Mouse (Mus musculus) neural tube, embryonic 15.5 days (tissue): ENCODE measurements around the gene Serbp1. TPM values are rescaled to one million over a fixed set of nuclear protein-coding genes. Genes with fewer than 3 reads are reported as not detected.
"Not testable (repeated sequence)": the region's sequence is repeated elsewhere in the genome, so short reads cannot be mapped to it uniquely, and the experiment has no call there.

ENCODE experiments used
- ATAC-seq: fragments of 200-750 bp; cut with Nextera tagmentation; 2 replicates; pipeline ENCODE4 v1.8.0; 2017; ENCODE audit warnings: mild to moderate bottlenecking, moderate TSS enrichment, moderate library complexity; ENCODE audit not compliant: low FRiP score
- H3K27ac ChIP-seq: fragments of 300-500 bp; sonication (generic); replicated peaks from 2 replicates; pipeline ENCODE4 v1.5.1; 2015; ENCODE audit warnings: mild to moderate bottlenecking, inconsistent platforms
- H3K27me3 ChIP-seq: fragments of 300-500 bp; sonication (generic); replicated peaks from 2 replicates; pipeline ENCODE4 v1.6.1; 2015; ENCODE audit warnings: inconsistent platforms
- H3K36me3 ChIP-seq: fragments of 300-500 bp; sonication (generic); 2 replicates; pipeline ENCODE4 v1.6.1; 2015; ENCODE audit warnings: inconsistent platforms
- H3K4me1 ChIP-seq: fragments of 300-500 bp; sonication (generic); 2 replicates; pipeline ENCODE4 v1.6.1; 2015; ENCODE audit warnings: inconsistent platforms
- H3K4me2 ChIP-seq: fragments of 300-500 bp; sonication (generic); 2 replicates; pipeline ENCODE4 v1.6.1; 2015; ENCODE audit warnings: inconsistent platforms, mild to moderate bottlenecking, moderate library complexity
- H3K4me3 ChIP-seq: fragments of 300-500 bp; sonication (generic); replicated peaks from 2 replicates; pipeline ENCODE4 v1.5.1; 2015; ENCODE audit warnings: mild to moderate bottlenecking, inconsistent platforms
- H3K9ac ChIP-seq: fragments of 300-500 bp; sonication (generic); replicated peaks from 2 replicates; pipeline ENCODE4 v1.6.1; 2015; ENCODE audit warnings: mild to moderate bottlenecking, inconsistent platforms
- H3K9me3 ChIP-seq: fragments of 300-500 bp; sonication (generic); replicated peaks from 2 replicates; pipeline ENCODE4 v1.6.1; 2016; ENCODE audit warnings: inconsistent platforms
- WGBS: fragments of 180-500 bp; shearing (Covaris S2); methylation state at CpG from one replicate; pipeline ENCODE4 v1.1.7; 2015; ENCODE audit warnings: mixed read lengths; 5-methylcytosine and 5-hydroxymethylcytosine counted together
- polyA plus RNA-seq: library from polyadenylated mRNA; unstranded; fragments of >200 nt; fragmentation: Nextera tagmentation; extraction: Ambion mirVana; gene quantifications from 2 replicates; pipeline ENCODE4 v1.2.1, GENCODE M21; 2015

Serbp1 gene
- polyA plus RNA-seq, 1 experiment from 2014 or later, result 293 TPM

GRCm38 (mm10) chr6:67217846-67218245 lies 20.1 kb upstream of the Serbp1 start:
- H3K27ac ChIP-seq, result no peak overlapping the region
- H3K4me2 ChIP-seq, result no peak overlapping the region
- no peaks in the 10 kb centered on the region for H3K4me1 ChIP-seq
- 96% methylated on average over 1 of the region's 1 CpGs for WGBS
- no peak for ATAC-seq
- no peaks in the 10 kb centered on the region for H3K9me3 ChIP-seq
- H3K9ac ChIP-seq, result no peak overlapping the region
- H3K36me3 ChIP-seq, result no peaks in the 10 kb centered on the region
- H3K27me3 ChIP-seq, result no peaks in the 10 kb centered on the region
- H3K4me3 ChIP-seq, result no peak overlapping the region

- H3K4me1 ChIP-seq, result no peaks in the 10 kb centered on the region
- no peak overlapping the region for H3K9ac ChIP-seq
- no peak overlapping the region for H3K4me2 ChIP-seq
- no peaks in the 10 kb centered on the region for H3K9me3 ChIP-seq
- H3K27me3 ChIP-seq, result no peaks in the 10 kb centered on the region
- ATAC-seq, result no peak
- no peaks in the 10 kb centered on the region for H3K36me3 ChIP-seq
- no peak overlapping the region for H3K4me3 ChIP-seq
- H3K27ac ChIP-seq, result no peak overlapping the region
Measured at GRCm38 (mm10) chr6:67218566-67218965, 19.4 kb upstream of the Serbp1 start.

GRCm38 (mm10) chr6:67219931-67220330 lies 18.0 kb upstream of the Serbp1 start:
- not testable (repeated sequence) for H3K27ac ChIP-seq, ATAC-seq, H3K36me3 ChIP-seq, H3K9me3 ChIP-seq, H3K27me3 ChIP-seq, H3K9ac ChIP-seq, H3K4me1 ChIP-seq, H3K4me2 ChIP-seq, H3K4me3 ChIP-seq
- 92% methylated on average over 14 of the region's 14 CpGs for WGBS

GRCm38 (mm10) chr6:67220731-67221130 lies 17.2 kb upstream of the Serbp1 start:
- ATAC-seq, result no peak
- H3K9me3 ChIP-seq, result no peaks in the 10 kb centered on the region
- no peak overlapping the region for H3K9ac ChIP-seq
- no peak overlapping the region for H3K4me3 ChIP-seq
- no peaks in the 10 kb centered on the region for H3K36me3 ChIP-seq
- no peaks in the 10 kb centered on the region for H3K4me1 ChIP-seq
- no peak overlapping the region for H3K27ac ChIP-seq
- no peak overlapping the region for H3K4me2 ChIP-seq
- no peaks in the 10 kb centered on the region for H3K27me3 ChIP-seq

GRCm38 (mm10) chr6:67223082-67223481 lies 14.9 kb upstream of the Serbp1 start:
- H3K4me1 ChIP-seq, result no peaks in the 10 kb centered on the region
- no peak overlapping the region for H3K4me3 ChIP-seq
- no peak overlapping the region for H3K27ac ChIP-seq
- no peaks in the 10 kb centered on the region for H3K27me3 ChIP-seq
- H3K4me2 ChIP-seq, result no peak overlapping the region
- no peak for ATAC-seq
- H3K36me3 ChIP-seq, result no peaks in the 10 kb centered on the region
- no peak overlapping the region for H3K9ac ChIP-seq
- 91% methylated on average over 1 of the region's 1 CpGs for WGBS
- H3K9me3 ChIP-seq, result no peaks in the 10 kb centered on the region

GRCm38 (mm10) chr6:67223499-67223898 lies 14.5 kb upstream of the Serbp1 start:
- Histone ChIP-seq H3K9ac (no peak overlapping the region), H3K9me3 (no peaks in the 10 kb centered on the region), H3K4me3 (no peak overlapping the region), H3K27me3 (no peaks in the 10 kb centered on the region), H3K4me2 (no peak overlapping the region), H3K27ac (no peak overlapping the region), H3K36me3 (no peaks in the 10 kb centered on the region), H3K4me1 (peaks cover 4% of the 10 kb centered on the region)
- 48% methylated on average over 1 of the region's 1 CpGs for WGBS
- no peak; the same call in 1 of the 2 replicates for ATAC-seq

GRCm38 (mm10) chr6:67226286-67226685 lies 11.7 kb upstream of the Serbp1 start:
- Histone ChIP-seq H3K36me3 (no peaks in the 10 kb centered on the region), H3K4me3 (no peak overlapping the region), H3K27ac (no peak overlapping the region), H3K27me3 (peaks cover 6% of the 10 kb centered on the region; the same call in 1 of the 2 replicates), H3K9ac (no peak overlapping the region), H3K4me1 (peaks cover 20% of the 10 kb centered on the region), H3K4me2 (no peak overlapping the region), H3K9me3 (no peaks in the 10 kb centered on the region)
- ATAC-seq, result no peak
- 81% methylated on average over 4 of the region's 4 CpGs for WGBS

- H3K4me2 ChIP-seq, result peak overlapping the region; percentile 58
- ATAC-seq, result peak; percentile 75
- H3K27me3 ChIP-seq, result peaks cover 6% of the 10 kb centered on the region; the same call in 1 of the 2 replicates
- H3K36me3 ChIP-seq, result no peaks in the 10 kb centered on the region
- no peak overlapping the region for H3K27ac ChIP-seq
- WGBS, result 10% methylated on average over 18 of the region's 18 CpGs
- no peak overlapping the region; the same call in 1 of the 2 replicates for H3K9ac ChIP-seq
- H3K4me1 ChIP-seq, result peaks cover 20% of the 10 kb centered on the region
- peak overlapping the region; percentile 30 for H3K4me3 ChIP-seq
- no peaks in the 10 kb centered on the region for H3K9me3 ChIP-seq
Measured at GRCm38 (mm10) chr6:67228459-67229107, 9.4 kb upstream of the Serbp1 start.

- H3K4me2 ChIP-seq, result no peak overlapping the region
- no peaks in the 10 kb centered on the region for H3K36me3 ChIP-seq
- H3K4me3 ChIP-seq, result no peak overlapping the region
- ATAC-seq, result no peak
- peaks cover 20% of the 10 kb centered on the region for H3K4me1 ChIP-seq
- peaks cover 6% of the 10 kb centered on the region; the same call in 1 of the 2 replicates for H3K27me3 ChIP-seq
- H3K9ac ChIP-seq, result no peak overlapping the region
- H3K9me3 ChIP-seq, result no peaks in the 10 kb centered on the region
- 43% methylated on average over 9 of the region's 9 CpGs for whole genome bisulfite sequencing
- H3K27ac ChIP-seq, result no peak overlapping the region
Measured at GRCm38 (mm10) chr6:67229521-67229920, 8.5 kb upstream of the Serbp1 start.

GRCm38 (mm10) chr6:67229922-67230518 lies 8.0 kb upstream of the Serbp1 start:
- Histone ChIP-seq H3K4me1 (peaks cover 20% of the 10 kb centered on the region), H3K4me3 (no peak overlapping the region), H3K36me3 (no peaks in the 10 kb centered on the region), H3K27ac (no peak overlapping the region), H3K9ac (no peak overlapping the region), H3K9me3 (no peaks in the 10 kb centered on the region), H3K4me2 (no peak overlapping the region), H3K27me3 (peaks cover 6% of the 10 kb centered on the region; the same call in 1 of the 2 replicates)
- 8% methylated on average over 11 of the region's 11 CpGs for WGBS
- ATAC-seq, result no peak

- Histone ChIP-seq H3K4me1 (peaks cover 20% of the 10 kb centered on the region), H3K4me3 (no peak overlapping the region)
Measured at GRCm38 (mm10) chr6:67230950-67231349, 7.0 kb upstream of the Serbp1 start.

GRCm38 (mm10) chr6:67235649-67236048 lies 2.3 kb upstream of the Serbp1 start:
- Histone ChIP-seq H3K27me3 (no peaks in the 10 kb centered on the region), H3K9me3 (no peaks in the 10 kb centered on the region), H3K4me3 (no peak overlapping the region), H3K27ac (no peak overlapping the region), H3K4me1 (no peaks in the 10 kb centered on the region), H3K36me3 (no peaks in the 10 kb centered on the region), H3K4me2 (no peak overlapping the region), H3K9ac (no peak overlapping the region)
- ATAC-seq, result no peak
- WGBS, result 88% methylated on average over 3 of the region's 3 CpGs

More at GRCm38 (mm10) chr6:67230950-67231349, 7.0 kb upstream of the Serbp1 start:
- H3K36me3 ChIP-seq, result no peaks in the 10 kb centered on the region
- H3K9ac ChIP-seq, result no peak overlapping the region
- no peak for ATAC-seq
- H3K4me2 ChIP-seq, result no peak overlapping the region
- no peak overlapping the region for H3K27ac ChIP-seq
- peaks cover 6% of the 10 kb centered on the region; the same call in 1 of the 2 replicates for H3K27me3 ChIP-seq
- H3K9me3 ChIP-seq, result no peaks in the 10 kb centered on the region
